Mouse (Mus musculus): Measurements from ENCODE around the gene Rpl23a. TPM values are rescaled to one million over a fixed set of nuclear protein-coding genes. Genes with fewer than 3 reads are reported as not detected.
"Not testable (repeated sequence)": the region's sequence is repeated elsewhere in the genome, so short reads cannot be mapped to it uniquely, and the experiment has no call there.

The Rpl23a gene
- 1,000 to 10,000 TPM; 1,361 to 1,741 (median 1,547) TPM for total RNA-seq (2022)

DNA sequence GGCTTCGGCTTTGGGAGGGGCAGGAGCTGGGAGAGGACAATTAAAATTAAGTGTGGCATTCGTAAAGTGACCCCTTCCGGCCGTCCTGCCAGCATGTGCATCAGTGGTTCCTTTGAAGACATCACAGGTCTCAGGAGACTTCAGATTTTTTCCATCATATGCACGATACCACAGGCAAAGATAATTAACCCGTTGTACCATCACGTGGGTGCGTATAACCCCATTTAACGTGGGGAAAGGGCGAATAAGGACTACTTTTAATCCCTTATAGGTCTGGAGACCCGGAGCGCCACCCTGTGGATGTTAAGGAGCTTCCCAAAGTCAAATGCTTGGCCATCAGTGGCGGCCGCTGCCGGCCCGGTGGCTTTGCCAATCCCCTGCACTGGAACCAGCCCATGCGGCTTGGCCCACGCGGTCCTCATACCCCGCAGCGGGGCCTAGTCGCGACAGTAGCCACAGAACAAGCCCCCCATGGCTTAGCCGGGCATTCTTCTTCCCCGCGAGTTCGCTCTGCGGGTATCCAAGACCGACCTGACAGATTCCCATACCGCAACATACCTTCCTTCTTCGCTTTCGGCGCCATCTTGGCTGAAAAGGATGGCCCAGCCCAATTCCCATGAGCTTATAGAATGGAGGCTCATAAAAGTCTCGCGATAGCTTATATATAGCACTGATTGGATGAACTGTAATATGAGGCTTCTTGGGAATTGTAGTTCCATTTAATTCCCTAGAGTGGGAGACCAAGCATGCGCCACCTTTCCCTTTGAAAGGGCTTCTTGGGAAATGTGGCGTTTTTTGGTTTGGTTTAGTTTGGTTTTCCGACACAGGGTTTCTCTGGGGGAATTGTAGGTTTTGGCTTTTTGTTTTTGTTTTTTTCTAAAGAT is at the start of gene Rpl23a:
TSS of gene Rpl23a (minus strand) at position 624 of the 884 bp plus-strand sequence.
- DNase-seq: peak; percentile 82

DNA sequence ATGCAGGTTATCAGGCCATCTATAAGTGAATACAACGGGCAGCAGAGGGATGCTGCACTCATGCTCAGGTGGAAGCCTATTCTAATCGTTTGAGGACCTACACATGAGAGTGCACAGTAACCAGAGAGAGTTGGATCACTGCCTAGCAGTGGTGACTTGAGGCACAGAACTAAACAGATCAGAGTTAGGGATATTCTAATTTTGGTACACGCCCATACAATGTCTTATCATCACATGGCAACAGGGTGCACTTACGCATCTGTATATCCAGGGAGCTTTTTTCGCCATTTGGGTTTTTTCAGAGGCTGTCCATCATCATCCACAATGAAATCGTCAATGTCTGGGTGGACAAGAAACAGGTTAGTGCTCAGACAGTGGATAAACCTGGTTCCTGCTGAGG is 48.1 kb upstream of the Rpl23a start:
- no peak for DNase-seq

DNA sequence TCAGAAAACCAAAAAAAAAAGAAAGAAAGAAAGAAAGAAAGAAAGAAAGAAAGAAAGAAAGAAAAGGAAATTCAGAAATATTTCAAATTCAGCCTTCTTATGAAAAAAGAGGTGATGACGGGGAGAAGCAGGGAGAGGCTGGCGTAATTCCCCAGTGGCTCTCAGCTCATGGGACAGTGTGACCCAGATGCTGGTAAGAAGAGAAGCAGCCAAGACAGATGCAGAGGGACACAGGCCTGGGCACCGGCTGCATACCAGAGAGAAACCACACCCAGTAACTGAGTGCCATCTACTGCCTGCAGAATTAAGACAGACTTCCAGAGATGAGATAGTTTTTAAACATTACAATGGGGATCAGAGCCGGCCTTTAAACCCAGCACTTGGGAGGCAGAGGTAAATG is 40.2 kb upstream of the Rpl23a start:
- DNase-seq: no peak

DNA sequence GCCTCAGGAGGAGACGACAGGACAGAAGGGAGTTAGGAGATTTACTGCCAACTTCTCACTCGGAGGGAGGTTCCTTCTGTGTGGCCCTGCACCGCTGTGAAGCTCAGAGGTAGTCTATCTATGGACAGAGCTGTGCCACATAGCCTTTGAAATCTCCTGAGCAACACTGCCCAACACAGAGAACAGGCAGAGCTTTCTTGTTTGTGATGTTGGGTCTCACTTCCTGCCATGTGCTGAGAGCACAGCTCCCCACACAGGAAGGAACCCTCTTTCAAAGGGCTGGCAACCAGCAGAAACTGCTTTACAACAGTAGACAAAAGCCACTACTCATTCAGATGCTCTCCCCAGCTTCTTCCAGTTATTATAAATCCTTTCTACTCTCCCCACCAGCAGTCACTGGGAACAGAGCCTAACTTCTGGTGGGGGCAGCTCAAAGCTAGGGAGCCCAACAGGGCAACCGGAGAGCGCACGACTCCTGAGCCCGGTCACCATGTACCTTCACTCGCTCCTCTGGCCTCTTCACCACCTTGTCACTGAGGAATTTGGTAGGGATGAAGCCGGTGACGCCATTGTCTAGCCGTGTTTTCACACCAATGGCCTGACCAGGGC is 32.4 kb upstream of the Rpl23a start:
- DNase-seq: no peak

DNA sequence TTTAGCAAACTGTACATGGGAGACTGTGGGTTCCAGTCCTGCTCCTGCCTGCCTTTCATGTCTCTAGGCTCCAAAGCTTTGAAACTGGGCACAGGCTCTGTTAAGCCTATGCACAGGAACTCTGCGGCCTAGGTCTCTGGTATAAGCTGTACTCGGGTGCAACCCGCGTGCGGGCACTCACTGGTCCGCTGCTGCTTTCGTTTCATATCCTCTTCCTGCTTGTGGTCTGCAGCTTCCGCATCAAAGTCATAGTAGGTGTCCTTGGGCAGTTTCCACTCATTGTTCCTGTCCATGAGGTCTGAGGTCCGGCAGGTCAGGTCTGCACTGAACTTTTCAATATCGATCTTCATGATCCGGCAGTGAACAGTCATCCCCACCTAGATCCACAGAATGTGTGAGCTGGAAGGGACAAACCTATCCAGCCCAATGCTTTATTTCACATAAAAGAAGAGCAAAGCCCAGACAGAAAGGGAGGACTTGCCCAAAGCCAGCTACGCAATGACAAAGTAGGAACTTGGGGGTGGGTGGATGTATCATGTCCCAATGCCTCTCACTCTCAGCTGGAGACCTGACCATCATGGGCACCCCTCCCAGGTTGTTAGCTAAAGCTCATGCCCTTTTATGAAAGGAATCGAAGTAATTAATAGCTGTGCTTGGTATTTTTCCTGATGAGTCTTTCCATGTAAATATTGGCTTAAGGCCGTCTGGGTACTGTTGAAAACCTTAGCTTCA is 29.9 kb upstream of the Rpl23a start:
- no peak for DNase-seq

DNA sequence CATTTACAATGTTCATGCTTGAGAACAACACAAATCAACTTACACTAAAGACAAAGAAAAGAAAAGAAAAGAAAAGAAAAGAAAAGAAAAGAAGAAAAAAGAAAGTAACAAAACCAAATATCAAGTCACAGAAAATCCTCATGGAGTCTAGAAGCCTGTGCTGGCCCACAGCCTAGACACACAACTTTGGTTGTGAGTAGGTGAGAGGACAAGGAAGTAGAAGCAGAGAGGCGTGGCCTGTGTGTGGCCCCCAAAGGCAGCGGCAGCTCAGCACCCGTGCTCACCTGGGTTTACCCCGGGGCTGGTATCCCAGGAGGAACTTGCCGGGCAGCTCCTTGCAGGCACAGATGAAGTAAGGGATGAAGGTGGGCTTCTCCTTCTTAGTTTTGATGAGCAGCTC is 28.1 kb upstream of the Rpl23a start:
- no peak for DNase-seq

DNA sequence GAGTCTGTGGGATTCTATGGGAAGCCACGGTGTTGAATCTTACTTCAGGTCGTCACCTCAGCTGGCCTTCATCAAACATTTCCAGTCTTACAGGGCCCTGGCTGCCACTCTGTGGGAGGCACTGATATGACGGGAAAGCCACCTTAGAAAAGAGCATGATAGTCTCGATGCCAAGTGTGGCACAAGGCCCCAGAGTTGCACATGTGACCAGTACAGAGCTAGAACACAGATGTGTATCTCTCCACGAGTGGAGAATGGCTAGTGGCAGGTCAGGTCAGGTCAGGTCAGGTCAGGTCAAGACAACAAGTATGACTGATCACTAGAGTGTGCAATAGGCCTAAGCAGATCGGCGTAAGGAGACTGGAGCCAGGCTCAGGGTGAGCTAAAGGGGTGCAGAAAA is 27.2 kb upstream of the Rpl23a start:
- DNase-seq: no peak

DNA sequence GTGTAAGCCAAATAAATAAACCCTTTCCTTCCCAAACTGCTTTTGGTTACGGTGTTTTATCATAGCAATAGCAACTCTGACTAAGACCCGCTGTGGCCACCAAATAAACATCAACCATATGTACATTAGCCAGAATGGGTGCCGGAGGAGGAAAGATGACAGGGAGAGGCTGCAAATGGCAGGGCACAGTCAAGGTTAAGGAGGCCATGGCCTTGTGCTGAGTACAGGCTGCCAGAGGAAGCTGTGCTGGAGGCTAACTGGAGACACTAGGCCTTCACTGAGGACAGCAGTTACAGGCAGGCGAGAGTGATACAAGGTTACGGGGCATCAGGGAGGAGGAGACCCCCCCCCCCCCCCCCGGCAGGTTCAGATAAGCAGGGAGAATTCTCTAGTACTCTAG is 26.5 kb upstream of the Rpl23a start:
- no peak for DNase-seq

DNA sequence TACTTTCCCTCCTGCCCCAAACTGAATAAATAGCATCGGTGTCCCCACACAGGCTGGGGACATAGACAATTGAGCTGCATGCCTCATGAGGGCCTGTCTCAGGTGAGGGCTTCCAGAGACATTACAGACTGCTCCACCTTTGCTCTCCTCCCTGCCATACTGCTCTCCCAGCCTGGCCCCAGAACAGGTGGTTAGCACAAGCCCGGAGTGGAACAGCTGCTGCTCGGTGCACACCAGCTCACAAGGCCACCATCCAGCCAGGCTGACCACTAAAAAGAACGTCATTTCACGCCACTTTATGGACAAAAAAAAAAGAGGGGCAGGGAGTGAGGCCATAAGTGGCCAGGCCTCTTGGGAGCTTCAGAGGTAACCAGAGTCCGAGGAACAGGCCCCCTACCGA is 23.8 kb upstream of the Rpl23a start:
- no peak for DNase-seq

DNA sequence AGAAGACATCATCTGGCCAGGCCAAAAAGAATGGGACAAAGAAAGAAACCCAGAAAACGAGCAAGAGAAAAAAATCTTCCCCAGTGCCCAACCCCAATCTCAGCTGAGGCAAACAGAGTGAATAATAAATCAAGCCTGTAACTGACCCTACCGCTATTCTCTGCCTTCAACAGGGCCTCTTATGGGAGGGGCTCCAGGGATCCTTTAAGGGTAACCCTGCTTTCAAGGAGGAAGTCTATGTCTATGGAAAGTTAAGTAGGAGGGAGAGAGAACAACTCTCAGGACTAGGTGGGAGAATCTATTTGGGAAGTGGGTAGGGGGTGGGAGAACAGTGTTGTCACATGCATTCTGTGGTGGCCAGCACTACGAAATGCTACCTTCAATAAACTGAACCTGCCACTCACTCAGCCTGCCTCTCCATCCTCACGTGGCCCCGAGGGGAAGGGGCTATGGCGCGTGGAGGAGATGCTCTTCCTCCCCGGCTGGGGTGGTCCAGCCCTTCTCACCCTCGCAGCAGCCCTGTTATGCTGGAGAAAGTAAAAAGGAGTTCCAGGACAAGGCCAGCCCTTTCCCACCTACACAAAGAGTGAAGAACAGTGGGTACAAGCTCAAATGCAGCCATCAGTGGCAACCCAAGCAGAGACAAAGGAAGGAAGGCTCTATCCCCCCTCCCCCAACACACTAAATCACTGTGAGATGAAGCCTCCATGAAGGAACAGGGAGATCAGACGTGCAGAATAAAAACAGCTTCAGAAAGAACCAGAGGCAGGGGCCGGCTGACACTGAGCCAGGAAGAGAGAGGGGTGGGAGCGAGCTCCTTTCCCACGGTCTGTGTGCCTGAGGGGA is 22.2 kb upstream of the Rpl23a start:
- DNase-seq: no peak

DNA sequence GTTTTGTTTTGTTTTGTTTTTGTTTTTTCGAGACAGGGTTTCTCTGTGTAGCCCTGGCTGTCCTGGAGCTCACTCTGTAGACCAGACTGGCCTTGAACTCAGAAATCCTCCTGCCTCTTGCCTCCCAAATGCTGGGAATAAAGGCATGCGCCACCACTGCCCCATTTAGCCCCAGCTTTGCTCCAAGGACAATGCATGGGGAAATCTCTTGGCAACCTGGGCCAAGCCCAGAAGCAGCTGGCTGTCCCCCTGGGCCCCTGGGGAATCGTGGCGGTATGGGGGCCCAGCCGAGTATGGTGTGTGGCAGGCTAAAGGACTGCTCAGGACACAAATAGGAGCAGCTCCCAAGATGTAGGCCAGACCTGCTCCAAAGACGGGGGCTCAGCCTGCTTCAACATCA is 20.9 kb upstream of the Rpl23a start:
- DNase-seq: peak; percentile 60

DNA sequence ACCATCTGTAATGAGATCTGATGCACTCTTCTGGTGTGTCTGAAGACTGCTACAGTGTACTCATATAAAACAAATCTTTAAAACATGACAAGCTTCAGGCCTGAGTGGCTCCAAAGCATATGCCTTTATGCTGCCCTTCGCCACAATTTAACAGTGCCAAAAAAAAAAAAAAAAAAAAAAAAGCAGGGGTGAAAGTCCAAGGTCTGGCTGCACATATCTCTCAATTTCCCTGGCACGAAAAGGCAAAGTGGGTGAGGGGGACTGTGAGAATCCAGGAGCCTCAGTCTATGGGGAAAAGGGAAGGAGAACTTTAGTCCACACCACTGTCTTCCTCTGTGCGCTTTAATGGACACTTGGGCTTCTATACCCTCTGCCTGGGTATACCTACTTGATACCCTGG is 19.0 kb upstream of the Rpl23a start:
- DNase-seq: no peak

DNA sequence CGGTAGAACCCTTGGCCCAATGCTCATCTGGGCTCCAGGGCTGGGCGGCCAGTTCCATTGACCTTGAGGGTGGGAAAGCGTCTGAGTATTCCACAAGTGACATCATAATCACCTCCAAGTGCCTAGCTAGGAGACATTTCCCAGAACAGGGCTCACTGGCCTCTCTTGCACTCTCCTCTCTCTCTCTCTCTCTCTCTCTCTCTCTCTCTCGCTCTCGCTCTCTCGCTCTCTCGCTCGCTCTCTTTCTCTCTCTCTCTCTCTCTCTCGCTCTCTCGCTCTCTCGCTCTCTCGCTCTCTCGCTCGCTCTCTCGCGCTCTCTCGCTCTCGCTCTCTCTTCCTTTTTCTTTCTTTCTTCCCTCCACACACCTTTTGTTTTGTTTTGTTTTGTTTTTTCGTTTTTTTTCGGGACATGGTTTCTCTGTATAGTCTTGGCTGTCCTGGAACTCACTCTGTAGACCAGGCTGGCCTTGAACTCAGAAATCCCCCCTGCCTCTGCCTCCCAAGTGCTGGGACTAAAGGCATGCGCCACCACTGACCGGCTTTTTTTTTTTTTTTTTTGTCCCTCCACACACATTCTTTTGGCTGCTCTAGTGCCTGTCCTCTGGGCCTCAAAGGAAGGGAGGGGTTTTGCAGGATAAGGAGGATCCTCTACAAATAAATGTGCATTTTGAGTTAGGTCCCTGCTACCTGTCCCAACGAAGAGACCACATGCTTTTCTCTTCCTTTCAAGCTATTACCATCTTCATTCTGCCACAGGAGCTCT is 11.9 kb upstream of the Rpl23a start:
- DNase-seq: no peak

DNA sequence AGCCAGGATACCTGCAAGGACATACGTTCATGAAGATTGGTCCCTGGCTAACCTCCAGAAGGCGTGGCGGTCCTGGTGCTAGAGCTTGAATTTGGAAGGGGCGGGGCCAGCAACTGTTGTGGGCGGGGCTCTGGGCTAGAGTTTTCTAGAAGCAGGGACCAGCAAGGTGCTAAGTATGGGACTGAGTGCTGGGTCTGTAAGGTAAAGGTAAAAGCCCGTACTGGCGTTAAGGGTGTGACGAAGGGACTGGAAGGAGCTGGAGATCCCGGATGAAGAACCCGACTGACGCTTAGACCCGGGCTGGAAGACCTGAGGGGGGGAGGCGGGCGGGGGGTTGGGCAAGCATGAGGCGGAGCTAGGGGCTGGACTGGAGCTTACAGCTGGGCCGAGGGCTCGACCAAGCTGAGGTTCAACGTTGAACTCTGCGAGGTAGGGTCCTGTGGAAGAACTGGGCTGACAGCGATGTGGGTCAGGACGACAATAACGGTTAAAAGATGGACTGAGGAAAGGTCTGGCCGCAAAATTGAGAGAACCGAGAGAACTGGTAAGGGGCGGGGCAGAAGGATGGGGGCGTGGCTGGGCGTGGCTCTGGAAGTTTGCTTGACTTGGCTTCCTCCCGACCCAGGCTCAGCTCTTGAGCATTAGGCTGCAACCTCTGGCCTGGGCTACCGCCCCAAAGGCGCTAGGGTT is 11.2 kb upstream of the Rpl23a start:
- peak; percentile 80 for DNase-seq

DNA sequence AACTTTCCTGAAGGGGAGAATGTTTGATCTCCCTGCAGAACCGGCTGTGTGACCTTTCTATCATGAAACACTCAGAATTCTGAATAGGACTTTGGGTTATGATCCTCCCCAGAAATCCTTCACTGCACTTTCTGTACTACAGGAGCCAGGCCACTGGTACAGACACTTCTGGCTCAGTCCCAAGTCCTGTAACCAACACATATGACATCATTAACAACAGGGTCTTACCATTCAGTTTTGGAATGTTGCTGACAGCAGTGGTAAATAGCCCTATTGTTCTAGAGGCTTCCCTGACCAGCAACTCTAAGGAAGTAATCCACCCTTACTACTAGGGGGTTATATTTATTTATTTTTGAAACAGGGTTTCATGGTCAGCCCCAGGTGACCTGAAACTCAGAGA is 9.7 kb upstream of the Rpl23a start, which contains the start of gene Proca1:
TSS of gene Proca1 (plus strand) at position 280 of the 400 bp plus-strand sequence.
- DNase-seq: no peak

DNA sequence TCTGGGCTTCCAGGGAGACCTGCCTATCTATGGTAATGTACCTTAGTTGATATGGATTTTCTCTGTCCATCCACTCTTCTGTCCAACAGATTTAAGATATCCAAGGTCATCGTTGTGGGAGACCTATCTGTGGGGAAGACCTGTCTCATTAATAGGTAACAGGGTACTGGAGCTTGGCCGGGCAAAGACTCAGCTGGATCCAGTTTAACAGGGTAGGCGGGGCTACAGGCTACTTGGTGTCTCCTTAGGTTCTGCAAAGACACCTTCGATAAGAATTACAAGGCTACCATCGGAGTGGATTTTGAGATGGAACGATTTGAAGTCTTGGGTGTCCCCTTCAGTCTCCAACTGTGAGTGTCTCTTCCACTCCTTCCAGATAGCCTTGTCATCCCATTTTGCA is 6.7 kb upstream of the Rpl23a start:
- DNase-seq: no peak

DNA sequence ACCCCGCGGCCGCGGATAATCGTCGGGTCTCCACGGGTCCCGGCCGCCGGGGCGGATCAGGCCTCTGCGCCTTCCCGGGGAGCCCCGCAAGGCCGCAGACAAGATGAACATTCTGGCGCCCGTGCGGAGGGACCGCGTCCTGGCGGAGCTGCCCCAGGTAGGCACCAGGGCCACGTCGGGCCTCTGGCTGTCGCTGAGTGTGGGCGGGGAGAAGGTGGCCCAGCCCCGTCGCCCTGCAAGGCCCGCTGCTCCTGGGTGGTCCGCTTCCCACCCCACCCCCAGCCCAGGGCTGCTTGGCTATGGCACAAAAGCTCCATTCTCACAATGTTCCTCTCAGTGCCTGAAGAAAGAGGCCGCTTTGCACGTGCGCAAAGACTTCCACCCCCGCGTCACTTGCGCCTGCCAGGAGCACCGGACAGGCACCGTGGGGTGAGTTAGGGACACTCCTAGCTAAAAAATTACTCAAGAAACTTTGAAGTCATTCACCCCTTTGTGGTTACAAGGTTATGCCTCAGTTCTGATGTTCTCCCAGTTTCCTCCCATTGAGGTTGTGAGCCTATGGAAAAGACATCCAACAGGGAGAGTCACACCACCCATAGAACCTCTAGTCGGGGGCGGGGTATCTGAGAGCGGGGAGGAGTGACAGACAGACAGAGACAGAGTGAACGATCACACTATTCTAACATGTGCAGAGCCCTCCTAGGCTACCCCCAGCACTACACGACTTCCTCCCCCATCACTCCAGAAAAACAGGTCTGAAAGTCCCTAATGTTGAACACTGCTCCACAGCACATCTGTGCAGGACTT is 6.1 kb upstream of the Rpl23a start:
- no peak for DNase-seq

DNA sequence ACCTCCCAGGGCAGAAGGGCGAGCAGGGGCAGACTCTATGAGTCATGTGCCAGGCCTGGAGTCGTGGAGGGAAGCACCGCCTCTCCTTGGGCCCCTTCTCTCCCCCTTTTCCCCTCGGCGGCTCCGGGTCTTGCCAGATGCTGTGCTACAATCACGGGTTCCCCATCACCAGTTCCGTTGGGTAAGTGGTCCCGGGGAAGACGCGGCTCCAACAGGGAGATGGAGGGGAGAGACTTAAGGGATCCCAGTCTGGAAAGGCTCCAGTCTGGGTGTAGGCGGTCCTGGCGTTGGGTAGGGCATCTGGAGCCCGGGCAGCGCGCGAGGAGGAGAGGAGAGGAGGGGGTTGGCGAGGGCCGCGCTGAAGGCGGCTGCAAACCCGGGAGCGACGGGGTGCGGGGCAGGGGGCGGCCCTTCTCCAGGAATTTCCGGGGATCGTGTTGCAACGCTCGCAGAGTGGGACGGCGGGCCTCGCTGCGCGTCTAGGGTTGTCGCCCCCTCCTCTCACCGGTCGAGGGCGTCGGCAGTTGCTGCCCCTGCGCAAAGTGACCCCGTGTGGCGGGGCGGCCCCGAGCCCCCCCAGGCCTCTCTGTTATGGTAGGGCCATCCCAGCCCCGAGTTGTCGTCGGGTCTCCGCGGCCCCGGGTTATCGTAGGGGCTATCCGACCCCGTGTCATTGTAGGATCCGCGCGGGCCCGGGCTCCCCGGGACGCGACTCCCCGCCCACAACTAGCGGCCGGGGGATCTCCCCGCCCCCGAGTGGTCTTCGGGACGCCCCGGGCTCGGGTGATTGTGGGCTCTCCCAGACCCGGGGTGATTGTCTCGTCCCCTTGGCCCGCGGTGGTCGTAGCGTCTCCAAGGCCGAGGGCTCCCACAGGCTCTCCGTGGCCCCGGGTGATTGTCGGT is 5.2 kb upstream of the Rpl23a start, which contains the start of gene Rab34:
TSS of gene Rab34 (plus strand) at position 100 of the 903 bp plus-strand sequence.
- peak; percentile 69 for DNase-seq

DNA sequence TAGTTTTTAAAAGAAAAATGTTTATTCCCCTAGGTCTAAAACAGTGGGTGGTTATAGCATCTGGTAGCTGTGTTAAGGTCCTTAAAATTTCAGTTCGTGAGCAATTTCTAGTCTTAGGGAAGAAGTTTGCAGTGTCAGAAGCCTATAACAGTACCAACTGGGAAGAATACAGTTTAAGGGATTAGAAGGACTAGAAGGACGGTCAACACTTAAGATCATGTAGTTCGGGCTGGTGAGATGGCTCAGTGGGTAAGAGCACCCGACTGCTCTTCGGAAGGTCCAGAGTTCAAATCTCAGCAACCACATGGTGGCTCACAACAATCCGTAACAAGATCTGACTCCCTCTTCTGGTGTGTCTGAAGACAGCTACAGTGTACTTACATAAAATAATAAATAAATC is 1.3 kb upstream of the Rpl23a start:
- DNase-seq: not testable (repeated sequence)
